Mouse (Mus musculus): Measurements from ENCODE around the gene Ankrd40. TPM values are rescaled to one million over a fixed set of nuclear protein-coding genes. Genes with fewer than 3 reads are reported as not detected.

Gene Ankrd40
- polyA plus RNA-seq, 1 experiment from 2014 or later: 15.7 TPM

Other genes with a start within 250 kb of the Ankrd40 start
- 13.6 and 13.8 TPM in 2 replicates for gene Tob1, start 116.5 kb upstream of the Ankrd40 start, polyA plus RNA-seq (2016; fragmentation: Nextera tagmentation; extraction: Ambion mirVana)
- 0.31 and 0.44 TPM in 2 replicates for gene Wfikkn2, start 82.0 kb upstream of the Ankrd40 start, polyA plus RNA-seq (2016; fragmentation: Nextera tagmentation; extraction: Ambion mirVana)
- 0.29 TPM in 1 of 2 replicates, not detected in the other for gene Gm21885, start 46.1 kb upstream of the Ankrd40 start, polyA plus RNA-seq (2016; fragmentation: Nextera tagmentation; extraction: Ambion mirVana)
- 67.1 and 67.4 TPM in 2 replicates for gene Luc7l3, start 6.0 kb upstream of the Ankrd40 start, polyA plus RNA-seq (2016; fragmentation: Nextera tagmentation; extraction: Ambion mirVana)
- gene Abcc3, start 65.0 kb downstream of the Ankrd40 start, polyA plus RNA-seq (2016; fragmentation: Nextera tagmentation; extraction: Ambion mirVana): 4.0 and 4.3 TPM in 2 replicates
- gene Cacna1g, start 146.2 kb downstream of the Ankrd40 start, polyA plus RNA-seq (2016; fragmentation: Nextera tagmentation; extraction: Ambion mirVana): 2.5 and 3.2 TPM in 2 replicates
- gene Spata20, start 158.2 kb downstream of the Ankrd40 start, polyA plus RNA-seq (2016; fragmentation: Nextera tagmentation; extraction: Ambion mirVana): not detected in 2 replicates
- not detected in 2 replicates for gene Epn3, start 172.0 kb downstream of the Ankrd40 start, polyA plus RNA-seq (2016; fragmentation: Nextera tagmentation; extraction: Ambion mirVana)
- 0.28 and 0.37 TPM in 2 replicates for gene Mycbpap, start 193.7 kb downstream of the Ankrd40 start, polyA plus RNA-seq (2016; fragmentation: Nextera tagmentation; extraction: Ambion mirVana)
- 2.0 and 3.2 TPM in 2 replicates for gene Rsad1, start 221.3 kb downstream of the Ankrd40 start, polyA plus RNA-seq (2016; fragmentation: Nextera tagmentation; extraction: Ambion mirVana)
- gene Chad, start 237.0 kb downstream of the Ankrd40 start, polyA plus RNA-seq (2016; fragmentation: Nextera tagmentation; extraction: Ambion mirVana): 0.10 TPM in 1 of 2 replicates, not detected in the other